Mouse (Mus musculus): ENCODE measurements around the gene Tubal3.

The Tubal3 gene

GRCm38 (mm10) chr13:3924483-3924882, 6.4 kb downstream of the Tubal3 start:
- no peak for DNase-seq (ENCODE audit: low spot score)

GRCm38 (mm10) chr13:3925632-3926031, 7.6 kb downstream of the Tubal3 start:
- no peak for DNase-seq (ENCODE audit: low spot score)

- DNase-seq (ENCODE audit: low spot score), result no peak
These were observed 8.0 kb downstream of the Tubal3 start for GRCm38 (mm10) chr13:3926046-3926445.

DNA sequence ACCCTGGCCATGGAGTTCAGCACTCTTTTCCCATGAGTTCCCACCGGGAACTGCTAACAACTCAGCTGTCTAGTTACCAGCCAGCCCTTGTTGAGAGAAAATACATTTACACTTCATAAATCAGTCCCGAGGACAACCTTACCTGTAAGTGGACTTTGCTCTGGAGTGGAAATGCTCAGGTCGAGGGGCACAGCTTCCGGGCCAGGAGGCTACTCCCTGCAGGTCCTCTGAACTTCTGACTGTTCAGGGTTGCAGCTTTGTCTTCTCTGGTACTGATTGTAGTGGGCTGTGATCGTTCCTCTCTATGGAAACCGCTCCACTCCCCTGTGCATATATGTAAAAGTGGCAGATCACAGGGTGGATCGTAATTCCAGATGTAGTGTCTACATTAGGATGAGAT, 26.6 kb downstream of the Tubal3 start:
- no peak for DNase-seq (ENCODE audit: low spot score)

DNA sequence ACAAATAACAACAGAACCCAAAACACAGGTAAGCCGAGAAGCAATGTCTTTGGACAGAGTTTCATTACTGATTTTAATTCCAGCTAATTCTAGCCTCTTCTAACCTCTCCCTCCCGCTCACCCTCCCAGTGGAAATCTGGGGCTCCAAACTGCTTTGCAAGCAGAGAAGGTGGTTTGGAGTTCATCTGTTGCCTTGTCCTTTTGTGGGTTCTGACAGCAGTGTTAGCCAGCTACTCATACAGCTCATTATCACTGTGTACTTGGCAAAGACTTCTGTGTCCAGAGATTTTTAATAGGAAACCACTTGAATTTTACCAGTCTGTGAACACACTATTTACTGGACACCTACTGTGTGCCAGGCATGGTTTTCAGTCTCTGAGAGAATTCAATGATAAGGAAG, 27.2 kb downstream of the Tubal3 start, which contains the start of gene Ucn3:
Ucn3 (minus strand) TSS at position 101 of the 400 bp plus-strand sequence.
- no peak for DNase-seq (ENCODE audit: low spot score)

DNA sequence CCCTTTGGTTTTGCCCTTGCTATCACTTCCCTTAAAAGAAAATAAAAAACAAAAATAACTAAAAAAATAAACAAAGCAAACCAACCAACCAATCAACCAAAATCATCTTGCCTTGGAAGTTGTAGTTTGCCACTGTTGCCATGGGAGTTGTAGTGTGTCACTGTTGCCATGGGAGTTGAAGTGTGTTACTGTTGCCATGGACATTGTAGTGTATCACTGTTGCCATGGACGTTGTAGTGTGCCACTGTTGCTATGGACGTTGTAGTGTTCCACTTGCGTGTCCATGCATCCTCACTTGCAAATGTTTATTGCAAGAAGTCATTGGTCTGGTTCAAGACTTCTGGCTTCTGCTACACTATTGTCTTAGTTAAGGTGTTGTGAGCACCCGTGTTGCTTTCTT, 29.2 kb downstream of the Tubal3 start:
- no peak for DNase-seq (ENCODE audit: low spot score)

DNA sequence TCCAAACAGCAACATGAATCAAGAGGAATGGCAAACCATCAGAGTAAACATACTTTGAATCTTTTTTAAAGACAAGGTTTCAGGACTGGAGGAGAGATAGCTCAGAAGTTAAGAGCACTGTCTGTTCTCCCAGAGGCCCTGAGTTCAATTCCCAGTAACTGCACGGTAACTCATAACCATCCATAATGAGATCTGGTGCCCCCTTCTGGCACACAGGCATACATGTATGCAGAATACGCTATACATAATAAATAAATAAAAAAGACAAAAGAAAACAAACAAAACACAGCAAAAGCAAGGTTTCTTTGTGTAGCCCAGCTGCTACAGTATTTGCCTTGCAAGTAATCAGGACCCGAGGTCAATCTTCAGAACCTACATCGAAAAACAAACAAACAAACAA, 31.4 kb downstream of the Tubal3 start:
- DNase-seq (ENCODE audit: low spot score), result no peak

- no peak for DNase-seq (ENCODE audit: low spot score)
These were observed 33.3 kb downstream of the Tubal3 start for GRCm38 (mm10) chr13:3951198-3951914.

DNA sequence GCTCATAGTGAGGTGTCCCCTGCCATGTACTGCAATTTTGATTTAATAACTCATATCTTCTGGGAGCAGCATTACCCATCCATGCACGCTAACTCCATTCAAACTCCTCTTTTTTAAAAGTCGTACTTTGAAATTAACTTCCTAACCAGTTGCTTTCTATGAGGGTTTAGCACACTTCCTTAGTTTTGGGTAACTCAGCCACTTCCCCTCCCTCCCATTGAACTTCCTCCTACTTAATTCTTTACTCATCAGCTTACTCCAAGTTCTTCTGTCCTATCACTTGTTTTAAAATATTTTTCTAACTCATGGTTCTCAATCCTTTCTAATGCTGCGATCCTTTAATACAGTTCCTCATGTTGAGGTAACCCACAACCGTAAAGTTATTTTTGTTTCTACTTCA, 50.8 kb downstream of the Tubal3 start:
- DNase-seq (ENCODE audit: low spot score), result no peak

Data from spleen, adult 12 weeks (tissue).